Mouse (Mus musculus) cerebellum, postnatal 25 days (tissue): ENCODE data around the gene Kctd15.

Source experiments
- DNase-seq, 2 experiments: peaks; one replicate each; pipeline ENCODE4 v3.0.0; 2021; ENCODE audit warnings: mixed read lengths in 2 of 2

The Kctd15 gene

DNA sequence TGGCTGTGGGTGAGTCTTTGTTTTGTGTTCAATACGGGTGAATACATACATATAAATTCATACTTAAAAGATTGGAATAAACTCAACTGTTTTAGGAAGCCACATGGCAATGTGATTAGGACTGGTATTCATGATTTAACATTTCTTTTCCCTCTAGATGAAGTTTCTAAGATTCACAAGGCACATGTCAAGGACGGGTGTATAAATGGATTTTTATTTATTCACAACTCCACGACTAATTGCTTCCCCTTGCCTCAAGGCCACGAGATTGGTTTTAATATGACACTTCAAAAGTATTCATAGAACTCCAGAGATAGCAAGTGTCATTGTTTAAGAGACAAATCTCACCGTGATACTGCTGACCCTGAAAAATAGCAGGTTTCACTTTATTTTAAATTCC, at the start of gene Kctd15:
TSS of gene Kctd15 (minus strand) at position 101 of the 400 bp plus-strand sequence.
- no peak for DNase-seq

- no peak for DNase-seq
Measured at GRCm38 (mm10) chr7:34704401-34704800, 47.9 kb upstream of the Kctd15 start.

DNA sequence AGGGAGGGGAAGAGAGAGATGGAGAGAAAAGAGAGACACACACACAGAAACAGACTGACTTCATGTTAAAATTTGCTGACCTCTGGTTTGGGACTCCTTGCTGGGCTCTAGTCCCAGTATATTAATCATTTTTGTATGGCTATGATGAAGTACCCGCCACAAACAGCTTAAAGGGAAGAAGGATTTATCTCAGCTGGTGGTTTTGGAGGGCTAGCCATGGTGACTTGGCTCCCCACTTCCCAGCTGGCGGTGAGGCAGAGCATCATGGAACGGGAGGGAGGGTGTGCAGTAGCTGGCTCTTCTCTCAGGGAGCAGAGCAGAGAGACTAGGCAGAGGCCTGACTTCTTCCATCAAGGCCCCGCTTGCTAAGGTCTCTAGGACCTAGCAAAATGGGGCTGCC, 46.9 kb upstream of the Kctd15 start:
- no peak for DNase-seq

DNA sequence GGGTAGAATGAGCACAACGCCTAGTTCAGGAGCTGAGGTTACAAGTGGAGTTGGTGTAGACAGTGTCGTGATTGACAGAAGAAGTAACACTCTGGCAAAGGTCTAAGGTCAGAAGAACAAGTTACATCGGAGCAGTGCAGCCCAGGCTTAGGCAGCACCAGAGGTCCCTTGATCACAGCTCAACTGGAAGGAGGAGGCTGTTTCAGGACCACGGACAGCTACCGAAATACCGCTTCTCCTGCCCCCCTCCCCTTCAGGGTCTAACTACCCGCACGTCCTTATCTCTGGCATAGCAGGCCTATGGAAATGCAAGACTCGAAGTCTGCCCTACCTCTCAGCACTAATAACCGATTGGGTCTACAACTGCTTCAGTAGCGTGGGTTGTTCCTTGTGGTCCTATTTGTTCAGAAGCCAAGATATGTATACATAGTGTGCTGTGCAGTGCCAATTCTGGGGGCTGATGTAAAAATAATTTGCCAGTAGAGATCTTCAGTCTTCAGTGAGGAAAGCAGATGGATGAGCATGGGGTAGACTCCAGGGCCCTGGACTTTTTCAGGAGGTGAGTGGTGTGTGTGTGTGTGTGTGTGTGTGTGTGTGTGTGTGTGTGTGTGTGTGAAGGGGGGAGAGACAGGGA, 46.3 kb upstream of the Kctd15 start:
- DNase-seq = no peak

GRCm38 (mm10) chr7:34699888-34700287, 43.4 kb upstream of the Kctd15 start:
- DNase-seq = no peak

DNA sequence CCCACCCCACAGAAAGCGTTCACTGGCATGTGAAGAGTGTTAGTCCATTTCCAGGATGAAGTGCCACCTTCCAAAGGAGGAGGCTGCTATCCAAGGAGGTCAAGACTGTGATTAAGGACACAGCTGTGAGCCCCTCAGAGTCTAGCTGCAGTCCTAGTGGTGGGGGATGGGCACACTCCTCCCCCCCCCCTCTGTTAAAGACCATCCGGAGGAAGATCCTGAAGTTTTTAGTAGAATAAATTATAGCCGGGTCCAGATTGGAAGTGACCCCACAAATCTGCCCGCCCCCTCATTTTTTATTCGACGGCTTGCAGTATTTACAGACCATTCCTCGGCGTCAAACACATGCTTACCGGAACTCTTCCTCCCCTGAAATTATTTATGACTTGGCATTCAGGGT, 41.7 kb upstream of the Kctd15 start:
- DNase-seq = no peak

DNA sequence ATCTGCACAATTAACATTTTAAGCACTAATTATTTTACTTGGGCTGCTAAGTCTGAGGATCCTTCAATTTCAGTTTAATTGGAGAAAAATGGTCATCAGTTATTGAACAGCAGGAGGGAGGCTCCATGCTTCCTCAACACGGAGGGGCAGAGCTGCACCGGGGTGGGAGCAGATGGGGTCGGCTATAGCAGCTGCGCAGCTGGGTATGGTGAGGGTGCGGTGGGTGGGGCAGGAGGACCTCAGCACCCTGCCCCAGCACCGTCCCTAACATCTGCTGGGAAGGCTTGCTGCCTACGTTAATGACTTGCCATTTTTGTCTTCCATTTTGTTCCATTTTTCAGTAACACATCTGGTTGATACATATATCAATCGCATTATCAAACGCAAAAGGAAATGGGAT, 39.6 kb upstream of the Kctd15 start:
- no peak for DNase-seq

DNA sequence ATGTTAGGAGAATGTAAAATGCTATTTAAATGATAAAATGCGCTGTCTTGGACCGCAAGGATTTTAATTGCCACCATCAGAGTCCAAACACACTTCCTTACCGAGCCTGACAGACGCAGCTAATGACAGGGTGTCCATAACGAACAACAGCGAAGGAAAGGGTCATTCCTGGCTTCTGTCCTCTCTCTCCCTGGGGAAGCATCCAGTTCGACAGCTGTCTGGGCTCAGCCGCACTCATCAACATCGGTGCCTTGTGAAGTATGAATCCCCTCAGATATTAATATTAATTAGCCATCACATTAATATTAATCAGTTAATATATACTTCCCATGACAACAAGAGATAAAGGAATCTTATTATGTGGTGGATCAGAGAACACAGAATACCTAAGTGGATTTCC, 38.4 kb upstream of the Kctd15 start:
- no peak for DNase-seq

- DNase-seq = no peak
Measured at GRCm38 (mm10) chr7:34693916-34694315, 37.4 kb upstream of the Kctd15 start.

DNA sequence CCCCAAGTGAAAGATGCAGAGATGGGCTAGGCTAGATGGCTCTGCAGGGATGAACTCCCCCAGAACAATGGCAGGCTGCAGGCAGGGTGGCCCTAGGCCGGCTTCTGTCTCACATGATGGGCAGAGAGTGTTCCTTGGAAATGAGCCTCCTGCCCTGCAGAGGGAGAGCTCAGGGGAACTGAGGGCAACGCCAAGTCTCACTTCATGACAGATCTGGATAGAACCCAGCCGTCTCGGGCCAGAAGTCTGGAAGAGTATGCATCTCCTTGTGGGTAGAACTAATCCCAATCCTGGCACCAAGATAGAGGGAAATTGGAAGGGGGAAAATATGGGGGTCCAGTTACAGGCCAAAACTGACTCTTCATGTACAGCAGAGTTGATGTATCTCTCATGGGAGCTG, 36.5 kb upstream of the Kctd15 start:
- DNase-seq = peak in 1 of 2 experiments; percentile 23

GRCm38 (mm10) chr7:34690111-34690510, 33.6 kb upstream of the Kctd15 start:
- no peak for DNase-seq

DNA sequence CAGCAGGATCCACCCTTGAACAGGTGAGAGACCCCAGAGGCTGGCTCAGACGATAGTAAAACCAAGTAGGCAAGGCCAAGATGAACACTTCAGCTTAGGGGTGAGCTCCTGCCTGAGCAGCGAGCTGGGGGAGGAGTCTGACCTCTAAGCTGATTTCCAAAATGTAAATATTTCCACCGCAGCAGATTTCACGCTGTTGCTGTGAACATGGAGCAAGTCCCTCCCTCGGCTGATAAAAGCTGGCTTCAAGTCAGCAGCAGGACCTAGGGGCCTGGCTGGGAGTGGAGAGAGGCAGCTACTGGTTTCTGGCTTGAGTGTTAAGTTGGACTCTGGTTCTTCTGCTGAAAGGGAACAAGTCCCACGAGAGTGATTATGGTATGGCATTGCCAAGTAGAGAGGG, 32.5 kb upstream of the Kctd15 start:
- DNase-seq = no peak

- no peak for DNase-seq
Measured at GRCm38 (mm10) chr7:34685801-34686200, 29.3 kb upstream of the Kctd15 start.

DNA sequence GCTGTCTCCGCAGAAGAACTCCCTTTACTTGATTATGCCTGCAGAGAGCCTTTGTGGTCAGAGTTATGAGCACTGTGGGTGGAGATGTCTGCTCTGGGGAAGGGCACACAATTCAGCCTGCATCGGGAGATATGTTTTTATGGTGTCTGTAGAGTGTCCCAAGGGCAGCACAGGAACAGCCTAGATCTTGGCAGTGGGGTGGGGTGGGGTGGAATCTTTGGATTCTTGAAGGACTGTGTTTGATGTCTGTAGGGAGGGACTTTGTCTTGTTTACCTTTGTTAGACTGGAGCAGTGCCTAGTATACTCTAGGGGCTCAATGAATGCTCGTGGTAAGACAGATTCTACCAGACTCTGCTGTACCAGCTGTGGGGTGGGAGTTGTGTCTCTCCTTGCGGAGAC, 28.6 kb upstream of the Kctd15 start:
- no peak for DNase-seq

DNA sequence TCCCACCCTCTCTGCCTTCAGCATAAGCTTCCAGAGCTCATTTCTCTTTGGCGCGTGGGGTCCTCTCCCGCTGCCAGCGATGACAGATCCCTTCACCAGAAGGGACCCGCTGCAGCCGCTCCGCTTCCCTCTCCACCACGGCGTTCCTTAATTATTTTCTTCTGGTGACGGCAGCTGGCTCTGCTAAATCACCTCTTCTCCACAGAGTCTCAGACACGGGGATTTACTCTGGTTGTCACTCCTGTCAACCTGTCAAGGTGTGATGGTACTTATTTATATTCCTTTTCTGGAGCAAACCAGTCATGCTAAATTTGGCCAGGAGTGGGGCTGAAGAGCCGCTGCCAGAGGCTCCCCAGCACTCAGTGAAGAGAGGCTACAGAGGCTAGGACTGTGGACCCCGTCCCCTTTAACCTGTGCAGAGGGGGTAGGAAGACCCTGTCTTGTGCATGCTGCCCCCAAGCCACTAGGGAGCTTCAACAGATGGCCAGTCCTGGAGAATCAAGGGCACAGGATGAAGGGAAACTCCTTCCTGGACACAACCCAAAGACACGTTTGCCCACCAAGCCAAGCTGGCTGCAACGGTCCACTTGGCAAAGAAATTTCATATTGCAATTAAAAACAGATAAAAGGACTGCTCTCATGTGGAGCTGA, 24.4 kb upstream of the Kctd15 start:
- peak; percentile 17 to 23 for DNase-seq

GRCm38 (mm10) chr7:34679886-34680285, 23.4 kb upstream of the Kctd15 start:
- DNase-seq = no peak

DNA sequence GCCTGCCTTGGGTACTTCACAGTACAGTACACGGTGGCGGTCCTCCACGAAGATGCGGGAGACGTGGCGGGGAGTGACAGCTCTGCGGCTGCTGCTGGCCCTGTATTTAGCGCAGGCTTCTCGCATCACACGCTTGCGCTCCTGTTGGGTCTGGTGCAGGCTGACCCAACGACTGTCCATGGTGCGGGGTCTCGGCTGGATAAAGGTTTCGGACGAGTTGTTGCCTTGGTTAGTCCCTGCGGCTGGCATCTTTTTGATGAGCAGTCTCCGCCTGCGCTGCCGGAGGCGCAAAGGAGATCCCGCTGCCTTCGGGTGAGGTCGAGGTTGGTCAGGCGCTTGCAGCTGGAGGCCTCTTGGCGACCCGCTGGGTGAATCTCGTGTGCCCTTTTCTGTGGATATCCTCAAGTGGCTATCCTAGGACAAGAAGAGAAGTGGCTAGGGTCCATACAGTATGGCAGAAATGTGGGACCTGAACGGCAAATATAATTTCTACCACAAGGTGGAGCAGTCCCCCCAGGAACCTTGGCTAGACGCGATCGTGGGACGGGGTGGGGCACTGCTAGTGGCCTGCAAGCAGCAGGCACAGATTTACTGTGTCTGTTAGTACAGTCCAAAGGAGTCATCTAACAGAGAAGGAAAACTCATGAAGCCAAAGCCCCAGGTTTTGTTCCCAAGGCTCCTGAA, 19.4 kb upstream of the Kctd15 start:
- DNase-seq = peak; percentile 84 to 88

- peak; percentile 33 to 36 for DNase-seq
Measured at GRCm38 (mm10) chr7:34675120-34675790, 18.7 kb upstream of the Kctd15 start.

- DNase-seq = peak in 1 of 2 experiments; percentile 33
Measured at GRCm38 (mm10) chr7:34672916-34673315, 16.4 kb upstream of the Kctd15 start.

- peak; percentile 92 to 95 for DNase-seq
Measured at GRCm38 (mm10) chr7:34671911-34672310, 15.4 kb upstream of the Kctd15 start.

GRCm38 (mm10) chr7:34670778-34671177, 14.2 kb upstream of the Kctd15 start:
- DNase-seq = no peak

- no peak for DNase-seq
Measured at GRCm38 (mm10) chr7:34669336-34669735, 12.8 kb upstream of the Kctd15 start.

- DNase-seq = no peak
Measured at GRCm38 (mm10) chr7:34667874-34668273, 11.3 kb upstream of the Kctd15 start.

GRCm38 (mm10) chr7:34663145-34663544, 6.6 kb upstream of the Kctd15 start:
- no peak for DNase-seq
